Mouse (Mus musculus) embryonic facial prominence, embryonic 10.5 days (tissue): Measurements from ENCODE around the gene Abcg4. TPM values are rescaled to one million over a fixed set of nuclear protein-coding genes. Genes with fewer than 3 reads are reported as not detected.
"Not testable (repeated sequence)": the region's sequence is repeated elsewhere in the genome, so short reads cannot be mapped to it uniquely, and the experiment has no call there.

Source experiments
- DNase-seq: peaks from one replicate; pipeline ENCODE4 v3.0.0-alpha.2; 2017; ENCODE audit warnings: low spot score
- H3K27ac ChIP-seq: fragments of 300-500 bp; sonication (generic); replicated peaks from 2 replicates; pipeline ENCODE4 v1.5.1; 2016; ENCODE audit warnings: mild to moderate bottlenecking
- H3K27me3 ChIP-seq: fragments of 300-500 bp; sonication (generic); replicated peaks from 2 replicates; pipeline ENCODE4 v1.6.1; 2016; ENCODE audit warnings: low read depth, mild to moderate bottlenecking; ENCODE audit not compliant: poor library complexity, severe bottlenecking
- H3K36me3 ChIP-seq: fragments of 300-500 bp; sonication (generic); replicated peaks from 2 replicates; pipeline ENCODE4 v1.6.1; 2016; ENCODE audit warnings: mild to moderate bottlenecking, moderate library complexity
- H3K4me1 ChIP-seq: fragments of 300-500 bp; sonication (generic); 2 replicates; pipeline ENCODE4 v1.6.1; 2016
- H3K4me3 ChIP-seq: fragments of 300-500 bp; sonication (generic); 2 replicates; pipeline ENCODE4 v1.5.1; 2016; ENCODE audit warnings: mild to moderate bottlenecking, moderate library complexity
- H3K9me3 ChIP-seq: fragments of 300-500 bp; sonication (generic); 2 replicates; pipeline ENCODE4 v1.6.1; 2016; ENCODE audit warnings: mild to moderate bottlenecking
- WGBS: fragments of 180-500 bp; shearing (Covaris S2); methylation state at CpG from one replicate; pipeline ENCODE4 v1.1.7; 2016; 5-methylcytosine and 5-hydroxymethylcytosine counted together
- polyA plus RNA-seq: library from polyadenylated mRNA; unstranded; fragments of >200 nt; fragmentation: Nextera tagmentation; extraction: Ambion mirVana; gene quantifications from 2 replicates; pipeline ENCODE4 v1.2.1, GENCODE M21; 2016

Gene Abcg4
- polyA plus RNA-seq, 1 experiment from 2014 or later = 2.6 TPM

- Histone ChIP-seq H3K9me3 (no peaks in the 10 kb centered on the region), H3K4me3 (peak overlapping the region; percentile 86)
- WGBS = 60% methylated on average over 5 of the region's 5 CpGs
Measured at GRCm38 (mm10) chr9:44318076-44318825, 29.8 kb upstream of the Abcg4 start.

GRCm38 (mm10) chr9:44317452-44317851 lies 29.0 kb upstream of the Abcg4 start:
- Histone ChIP-seq H3K36me3 (peaks cover 47% of the 10 kb centered on the region), H3K27ac (no peak overlapping the region), H3K27me3 (peaks cover 15% of the 10 kb centered on the region), H3K4me1 (peaks cover 33% of the 10 kb centered on the region), H3K9me3 (no peaks in the 10 kb centered on the region), H3K4me3 (no peak overlapping the region)
- 71% methylated on average over 4 of the region's 4 CpGs for WGBS
- no peak for DNase-seq

More at GRCm38 (mm10) chr9:44318076-44318825, 29.8 kb upstream of the Abcg4 start:
- Histone ChIP-seq H3K36me3 (peaks cover 39% of the 10 kb centered on the region), H3K27ac (no peak overlapping the region), H3K27me3 (peaks cover 10% of the 10 kb centered on the region), H3K4me1 (peaks cover 33% of the 10 kb centered on the region)
- no peak for DNase-seq

GRCm38 (mm10) chr9:44314910-44315309 lies 26.5 kb upstream of the Abcg4 start:
- H3K36me3 ChIP-seq = peaks cover 48% of the 10 kb centered on the region
- H3K27me3 ChIP-seq = peaks cover 36% of the 10 kb centered on the region
- WGBS = 91% methylated on average over 18 of the region's 18 CpGs
- H3K9me3 ChIP-seq = no peaks in the 10 kb centered on the region
- DNase-seq = no peak
- no peak overlapping the region for H3K27ac ChIP-seq
- peaks cover 40% of the 10 kb centered on the region for H3K4me1 ChIP-seq
- no peak overlapping the region for H3K4me3 ChIP-seq

GRCm38 (mm10) chr9:44314257-44314547 lies 25.8 kb upstream of the Abcg4 start:
- Histone ChIP-seq H3K9me3 (no peaks in the 10 kb centered on the region), H3K36me3 (peaks cover 48% of the 10 kb centered on the region), H3K4me3 (no peak overlapping the region), H3K4me1 (peaks cover 36% of the 10 kb centered on the region), H3K27me3 (peaks cover 36% of the 10 kb centered on the region), H3K27ac (no peak overlapping the region)
- DNase-seq = no peak
- WGBS = 68% methylated on average over 4 of the region's 4 CpGs

DNA sequence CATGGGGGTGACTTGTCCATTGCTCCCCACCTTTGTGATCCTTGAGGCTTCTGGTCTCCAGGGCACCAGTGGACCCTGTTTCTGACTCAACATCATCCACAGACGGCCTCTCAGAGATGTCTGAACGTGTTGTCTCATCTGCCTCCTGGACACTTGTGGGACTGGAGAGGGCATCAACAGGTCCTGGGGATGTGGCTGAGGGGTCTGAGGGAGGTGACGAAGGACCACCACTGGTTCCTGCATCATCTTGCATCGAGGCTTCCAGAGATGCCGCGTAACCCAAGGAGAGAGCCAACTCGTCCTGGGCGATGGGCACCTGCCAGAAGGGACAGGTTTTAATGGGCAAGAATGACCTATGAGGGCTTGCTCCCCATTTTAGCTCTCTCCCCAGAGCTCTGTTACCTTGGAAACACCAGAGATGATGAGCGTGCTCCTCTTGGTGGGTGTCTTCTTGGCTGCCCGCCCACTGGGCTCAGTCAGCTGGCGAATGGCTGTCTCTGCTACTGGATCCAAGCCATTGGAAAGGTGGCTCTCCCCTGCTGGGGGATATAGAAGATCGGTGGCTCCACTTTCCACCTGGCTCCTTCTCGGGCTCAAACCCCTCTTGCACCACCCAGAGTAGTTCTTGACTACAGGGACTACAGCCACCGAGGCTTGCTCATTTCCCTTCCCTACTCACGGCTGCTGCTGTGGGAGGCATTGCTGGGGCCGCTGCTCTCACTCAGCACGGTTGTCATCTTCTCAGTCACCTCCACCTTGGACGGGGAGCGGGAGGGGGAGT lies 25.3 kb upstream of the Abcg4 start:
- peaks cover 30% of the 10 kb centered on the region for H3K4me1 ChIP-seq
- H3K27me3 ChIP-seq = peaks cover 31% of the 10 kb centered on the region
- 80% methylated on average over 19 of the region's 19 CpGs for WGBS
- no peak overlapping the region for H3K27ac ChIP-seq
- H3K9me3 ChIP-seq = no peaks in the 10 kb centered on the region
- no peak overlapping the region for H3K4me3 ChIP-seq
- no peak for DNase-seq
- H3K36me3 ChIP-seq = peaks cover 48% of the 10 kb centered on the region

- peaks cover 26% of the 10 kb centered on the region for H3K27me3 ChIP-seq
- peak; percentile 32 for DNase-seq
- H3K4me1 ChIP-seq = peaks cover 17% of the 10 kb centered on the region
- peak overlapping the region; percentile 60 for H3K27ac ChIP-seq
- H3K4me3 ChIP-seq = peak overlapping the region; percentile 30
- peaks cover 41% of the 10 kb centered on the region for H3K36me3 ChIP-seq
- H3K9me3 ChIP-seq = no peaks in the 10 kb centered on the region
- WGBS = 8% methylated on average over 27 of the region's 27 CpGs
Measured at GRCm38 (mm10) chr9:44311136-44312134, 23.0 kb upstream of the Abcg4 start.

- 21% methylated on average over 10 of the region's 10 CpGs for WGBS
- peaks cover 26% of the 10 kb centered on the region for H3K27me3 ChIP-seq
- H3K36me3 ChIP-seq = peaks cover 34% of the 10 kb centered on the region
- H3K4me3 ChIP-seq = peak overlapping the region; percentile 30
- no peak for DNase-seq
- H3K4me1 ChIP-seq = peaks cover 17% of the 10 kb centered on the region
- no peaks in the 10 kb centered on the region for H3K9me3 ChIP-seq
- H3K27ac ChIP-seq = peak overlapping the region; percentile 60; the same call in 1 of the 2 replicates
Measured at GRCm38 (mm10) chr9:44310750-44311135, 22.3 kb upstream of the Abcg4 start.

DNA sequence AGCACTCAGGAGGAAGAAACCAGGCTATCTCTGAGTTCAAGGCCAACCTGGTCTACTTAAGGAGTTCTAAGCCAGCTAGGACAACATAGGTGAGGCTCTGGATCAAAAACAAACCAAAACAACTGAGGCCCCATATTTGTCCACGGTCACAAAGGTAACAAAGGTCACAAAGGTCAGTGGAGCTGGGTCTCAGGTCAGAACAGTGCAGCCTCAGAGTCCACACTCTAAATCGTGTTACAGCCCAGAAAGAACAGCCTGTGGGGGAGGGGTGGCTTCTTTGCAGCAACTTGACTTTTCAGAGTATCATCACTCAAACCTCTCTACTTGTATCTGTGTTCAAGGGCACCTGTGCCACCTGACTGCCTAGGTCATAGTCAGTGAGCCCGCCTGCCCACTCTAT lies 21.3 kb upstream of the Abcg4 start:
- 60% methylated on average over 3 of the region's 3 CpGs for WGBS
- Histone ChIP-seq H3K27me3 (peaks cover 26% of the 10 kb centered on the region), H3K4me1 (peaks cover 19% of the 10 kb centered on the region), H3K36me3 (peaks cover 24% of the 10 kb centered on the region), H3K27ac (no peak overlapping the region), H3K9me3 (no peaks in the 10 kb centered on the region), H3K4me3 (no peak overlapping the region)
- no peak for DNase-seq

DNA sequence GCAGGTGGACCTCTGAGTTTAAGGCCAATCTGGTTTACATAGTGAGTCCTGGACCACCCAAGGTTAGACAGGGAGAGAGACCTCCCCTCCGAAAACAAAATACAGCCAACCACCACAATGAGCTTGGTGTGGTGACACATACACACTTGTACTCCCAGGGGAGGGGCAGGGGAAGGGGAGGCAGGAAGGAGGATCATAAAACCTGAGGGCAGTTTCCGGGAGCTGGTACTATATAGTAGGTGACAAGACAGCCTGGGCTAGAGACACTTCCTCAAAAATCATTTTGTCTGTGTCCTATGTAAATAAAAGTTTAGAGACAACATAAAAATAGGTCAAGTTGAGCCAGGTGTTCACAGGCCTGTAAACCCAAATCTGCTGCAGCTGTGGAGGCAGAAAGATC lies 18.8 kb upstream of the Abcg4 start:
- no peak for DNase-seq
- Histone ChIP-seq H3K27ac (no peak overlapping the region), H3K9me3 (no peaks in the 10 kb centered on the region), H3K4me3 (no peak overlapping the region), H3K27me3 (peaks cover 19% of the 10 kb centered on the region), H3K36me3 (peaks cover 8% of the 10 kb centered on the region), H3K4me1 (peaks cover 33% of the 10 kb centered on the region)
- WGBS = 87% methylated on average over 2 of the region's 2 CpGs

DNA sequence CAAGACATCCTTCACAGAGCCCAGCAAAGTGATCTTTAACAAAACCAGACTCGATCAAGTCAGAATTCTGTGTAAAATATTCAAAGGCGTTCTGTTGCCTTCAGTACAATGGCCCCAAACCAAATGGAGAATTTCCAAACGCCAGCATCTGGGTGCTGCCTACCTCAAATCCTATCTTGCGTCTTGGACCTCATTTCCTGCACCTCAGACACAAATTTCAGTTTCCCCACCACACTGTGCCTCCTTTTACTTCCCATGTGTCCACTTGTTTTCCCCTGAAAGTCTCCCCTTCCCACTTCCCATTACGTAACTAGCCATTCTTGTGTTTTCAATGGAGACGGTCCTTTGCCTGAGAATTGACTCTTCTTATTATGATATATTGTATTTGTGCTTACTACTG lies 18.1 kb upstream of the Abcg4 start:
- Histone ChIP-seq H3K27me3 (peaks cover 13% of the 10 kb centered on the region), H3K9me3 (no peaks in the 10 kb centered on the region), H3K27ac (no peak overlapping the region), H3K4me3 (no peak overlapping the region), H3K36me3 (peaks cover 15% of the 10 kb centered on the region), H3K4me1 (peaks cover 27% of the 10 kb centered on the region)
- WGBS = 92% methylated on average over 6 of the region's 6 CpGs
- no peak for DNase-seq

GRCm38 (mm10) chr9:44305466-44306079 lies 17.2 kb upstream of the Abcg4 start, which contains the start of gene Hinfp:
TSS of gene Hinfp (minus strand) at chr9:44305671.
- H3K9me3 ChIP-seq = no peaks in the 10 kb centered on the region
- peak; percentile 99 for DNase-seq
- H3K27me3 ChIP-seq = peaks cover 4% of the 10 kb centered on the region
- peak within 1 kb of the TSS; percentile 96 for H3K4me3 ChIP-seq
- WGBS = under 1% methylated on average over 54 of the region's 54 CpGs
- H3K36me3 ChIP-seq = peaks cover 24% of the 10 kb centered on the region
- H3K27ac ChIP-seq = peak within 1 kb of the TSS; percentile 91
- H3K4me1 ChIP-seq = peaks cover 17% of the 10 kb centered on the region

GRCm38 (mm10) chr9:44300001-44300400 lies 11.6 kb upstream of the Abcg4 start:
- peaks cover 77% of the 10 kb centered on the region for H3K36me3 ChIP-seq
- H3K9me3 ChIP-seq, H3K27ac ChIP-seq, H3K4me3 ChIP-seq, H3K27me3 ChIP-seq, DNase-seq: not testable (repeated sequence)
- H3K4me1 ChIP-seq = peaks cover 16% of the 10 kb centered on the region
- WGBS = 95% methylated on average over 3 of the region's 3 CpGs
